Mouse (Mus musculus): ENCODE data around the gene Gm498. TPM values are rescaled to one million over a fixed set of nuclear protein-coding genes. Genes with fewer than 3 reads are reported as not detected.
A peak's percentile ranks its signal among the peaks of the same experiment; 100 is the strongest.

Gm498 gene
- total and polyA plus RNA-seq, 3 experiments: 0.12 TPM; not detected in 2

- no peaks in the 10 kb centered on the region for H3K79me2 ChIP-seq (replicated peaks; ENCODE audit: control insufficient read depth, insufficient read depth, low read length)
- intact Hi-C loops (cut with DNase I): no loop called here
- H3K4me1 ChIP-seq (ENCODE audit: control insufficient read depth, insufficient read depth, low read length): no peaks in the 10 kb centered on the region
- WGBS: 88% methylated on average over 7 of the region's 8 CpGs
- TF ChIP-seq EP300 (IDR thresholded peaks at IDR 0.05; ENCODE audit: insufficient read depth, low read depth, low read length): no peak
- no peak for TF ChIP-seq POLR2A (IDR thresholded peaks at IDR 0.05; ENCODE audit: insufficient read depth, low read depth, low read length)
- no peak for TF ChIP-seq CTCF (IDR thresholded peaks at IDR 0.05)
- H3K36me3 ChIP-seq (ENCODE audit: control insufficient read depth, insufficient read depth, low read length): no peaks in the 10 kb centered on the region
- no peaks in the 10 kb centered on the region for H3K27me3 ChIP-seq (ENCODE audit: control insufficient read depth, insufficient read depth, low read length)
- H3K27ac ChIP-seq: no peak overlapping the region
- H3K4me3 ChIP-seq: no peak overlapping the region
- no peak for DNase-seq
- H3K9ac ChIP-seq (ENCODE audit: low read depth, low read length): no peak overlapping the region
These were observed 17.7 kb upstream of the Gm498 start for GRCm38 (mm10) chr7:143848768-143849482.

DNA sequence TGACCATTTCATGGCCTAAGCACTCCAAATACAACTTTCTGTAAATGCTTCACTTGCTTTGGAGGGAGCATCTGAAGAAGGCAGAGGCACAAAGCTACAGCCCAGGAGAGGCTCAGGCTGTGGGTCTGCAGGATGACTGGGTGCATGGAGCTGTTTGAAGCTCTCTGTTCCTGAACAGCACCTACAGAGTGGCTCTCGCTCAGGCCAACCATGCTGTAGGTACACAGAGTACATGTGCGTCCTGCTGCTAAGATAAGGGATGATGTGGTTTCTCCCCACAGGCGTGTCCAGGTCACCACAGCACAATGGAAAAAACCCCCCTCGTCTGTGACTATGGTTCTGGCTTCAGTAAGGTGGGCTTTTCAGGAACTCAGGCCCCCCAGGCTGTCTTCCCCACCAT, 2.2 kb downstream of the Gm498 start:
- Histone ChIP-seq H3K79me2 (replicated peaks; ENCODE audit: control insufficient read depth, insufficient read depth, low read length) (no peaks in the 10 kb centered on the region), H3K27ac (no peak overlapping the region), H3K9ac (ENCODE audit: low read depth, low read length) (no peak overlapping the region), H3K36me3 (ENCODE audit: control insufficient read depth, insufficient read depth, low read length) (no peaks in the 10 kb centered on the region), H3K4me1 (ENCODE audit: control insufficient read depth, insufficient read depth, low read length) (no peaks in the 10 kb centered on the region), H3K4me3 (no peak overlapping the region), H3K27me3 (ENCODE audit: control insufficient read depth, insufficient read depth, low read length) (no peaks in the 10 kb centered on the region)
- WGBS: 63% methylated on average over 4 of the region's 4 CpGs
- intact Hi-C loops (cut with DNase I): no loop called here
- TF ChIP-seq POLR2A (IDR thresholded peaks at IDR 0.05; ENCODE audit: insufficient read depth, low read depth, low read length) (no peak), CTCF (IDR thresholded peaks at IDR 0.05) (no peak), EP300 (IDR thresholded peaks at IDR 0.05; ENCODE audit: insufficient read depth, low read depth, low read length) (no peak)
- no peak for DNase-seq

- Histone ChIP-seq H3K79me2 (replicated peaks; ENCODE audit: control insufficient read depth, insufficient read depth, low read length) (no peaks in the 10 kb centered on the region), H3K4me3 (no peak overlapping the region), H3K36me3 (ENCODE audit: control insufficient read depth, insufficient read depth, low read length) (no peaks in the 10 kb centered on the region), H3K4me1 (ENCODE audit: control insufficient read depth, insufficient read depth, low read length) (no peaks in the 10 kb centered on the region), H3K9ac (ENCODE audit: low read depth, low read length) (no peak overlapping the region), H3K27ac (no peak overlapping the region), H3K27me3 (ENCODE audit: control insufficient read depth, insufficient read depth, low read length) (no peaks in the 10 kb centered on the region)
- DNase-seq: no peak
- intact Hi-C loops (cut with DNase I): no loop called here
- TF ChIP-seq EP300 (IDR thresholded peaks at IDR 0.05; ENCODE audit: insufficient read depth, low read depth, low read length) (no peak), POLR2A (IDR thresholded peaks at IDR 0.05; ENCODE audit: insufficient read depth, low read depth, low read length) (no peak), CTCF (IDR thresholded peaks at IDR 0.05) (no peak)
- 48% methylated on average over 6 of the region's 6 CpGs for WGBS
These were observed 17.1 kb downstream of the Gm498 start for GRCm38 (mm10) chr7:143883717-143884116.

- Histone ChIP-seq H3K4me1 (ENCODE audit: control insufficient read depth, insufficient read depth, low read length) (no peaks in the 10 kb centered on the region), H3K9ac (ENCODE audit: low read depth, low read length) (no peak overlapping the region), H3K27me3 (ENCODE audit: control insufficient read depth, insufficient read depth, low read length) (no peaks in the 10 kb centered on the region), H3K79me2 (replicated peaks; ENCODE audit: control insufficient read depth, insufficient read depth, low read length) (no peaks in the 10 kb centered on the region), H3K36me3 (ENCODE audit: control insufficient read depth, insufficient read depth, low read length) (no peaks in the 10 kb centered on the region), H3K4me3 (no peak overlapping the region), H3K27ac (no peak overlapping the region)
- DNase-seq: no peak
- TF ChIP-seq EP300 (IDR thresholded peaks at IDR 0.05; ENCODE audit: insufficient read depth, low read depth, low read length) (no peak), POLR2A (IDR thresholded peaks at IDR 0.05; ENCODE audit: insufficient read depth, low read depth, low read length) (no peak), CTCF (IDR thresholded peaks at IDR 0.05) (no peak)
- 68% methylated on average over 2 of the region's 2 CpGs for WGBS
- intact Hi-C loops (cut with DNase I): no loop called here
These were observed 24.5 kb downstream of the Gm498 start for GRCm38 (mm10) chr7:143891146-143891545.

DNA sequence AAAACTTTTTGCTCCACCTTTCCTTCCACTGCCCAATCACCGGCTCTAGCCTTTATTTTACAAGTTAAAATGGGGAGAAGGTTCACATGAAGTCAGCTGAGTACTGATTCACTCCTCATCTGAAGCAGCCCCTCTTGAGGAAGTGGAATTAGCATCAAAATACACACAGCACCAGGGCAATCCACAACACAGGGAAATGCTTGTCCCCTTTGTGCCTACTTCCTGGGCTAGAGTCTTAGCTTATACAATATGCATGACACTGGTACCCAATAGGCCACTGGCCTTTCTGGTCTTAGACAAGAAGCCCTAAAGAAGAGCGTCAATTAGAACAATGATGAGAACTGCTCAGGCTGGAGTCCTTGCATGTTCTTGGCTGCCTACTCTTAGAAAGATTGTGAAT, 25.7 kb downstream of the Gm498 start:
- Histone ChIP-seq H3K4me3 (no peak overlapping the region), H3K4me1 (ENCODE audit: control insufficient read depth, insufficient read depth, low read length) (no peaks in the 10 kb centered on the region), H3K9ac (ENCODE audit: low read depth, low read length) (no peak overlapping the region), H3K27me3 (ENCODE audit: control insufficient read depth, insufficient read depth, low read length) (no peaks in the 10 kb centered on the region), H3K36me3 (ENCODE audit: control insufficient read depth, insufficient read depth, low read length) (no peaks in the 10 kb centered on the region), H3K79me2 (replicated peaks; ENCODE audit: control insufficient read depth, insufficient read depth, low read length) (no peaks in the 10 kb centered on the region), H3K27ac (no peak overlapping the region)
- DNase-seq: no peak
- intact Hi-C loops (cut with DNase I): no loop called here
- WGBS: 65% methylated on average over 2 of the region's 2 CpGs
- no peak for TF ChIP-seq CTCF (IDR thresholded peaks at IDR 0.05)
- TF ChIP-seq EP300 (IDR thresholded peaks at IDR 0.05; ENCODE audit: insufficient read depth, low read depth, low read length): no peak
- TF ChIP-seq POLR2A (IDR thresholded peaks at IDR 0.05; ENCODE audit: insufficient read depth, low read depth, low read length): no peak

DNA sequence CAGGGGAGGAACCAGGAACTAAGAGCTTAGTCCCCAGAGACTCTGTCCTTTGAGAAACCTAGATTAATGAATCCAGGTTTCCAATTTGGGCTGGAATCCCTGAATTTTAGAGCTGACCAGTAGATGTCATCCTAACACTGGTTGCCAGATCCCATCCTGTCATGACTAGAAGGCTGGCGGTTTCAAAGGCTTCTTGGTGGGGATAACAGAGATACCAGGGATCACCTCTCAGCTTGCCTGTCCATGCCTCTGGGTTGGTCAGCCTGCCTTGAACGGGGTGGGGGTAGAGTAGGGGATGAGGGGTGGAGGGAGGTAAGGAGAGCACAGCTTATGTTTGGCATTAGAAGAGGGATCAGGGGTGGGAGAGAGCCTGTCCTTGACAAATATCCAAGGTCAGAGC, 34.0 kb downstream of the Gm498 start:
- Histone ChIP-seq H3K4me3 (no peak overlapping the region), H3K79me2 (replicated peaks; ENCODE audit: control insufficient read depth, insufficient read depth, low read length) (no peaks in the 10 kb centered on the region), H3K4me1 (ENCODE audit: control insufficient read depth, insufficient read depth, low read length) (no peaks in the 10 kb centered on the region), H3K27me3 (ENCODE audit: control insufficient read depth, insufficient read depth, low read length) (no peaks in the 10 kb centered on the region), H3K36me3 (ENCODE audit: control insufficient read depth, insufficient read depth, low read length) (no peaks in the 10 kb centered on the region), H3K9ac (ENCODE audit: low read depth, low read length) (no peak overlapping the region), H3K27ac (no peak overlapping the region)
- TF ChIP-seq CTCF (IDR thresholded peaks at IDR 0.05) (0 out of 2 replicates have a peak, but pooled peaks have one; percentile 10), EP300 (IDR thresholded peaks at IDR 0.05; ENCODE audit: insufficient read depth, low read depth, low read length) (no peak)
- no peak for DNase-seq
- intact Hi-C loops (cut with DNase I): no loop called here
- whole genome bisulfite sequencing: 14% methylated on average over 2 of the region's 2 CpGs

Data from heart, adult 2 months (tissue).